Mouse (Mus musculus): ENCODE results near the gene Map3k11. TPM values are rescaled to one million over a fixed set of nuclear protein-coding genes. Genes with fewer than 3 reads are reported as not detected.

Map3k11 gene
- polyA plus RNA-seq, 1 experiment from 2014 or later, result 36.8 TPM

GRCm38 (mm10) chr19:5689565-5690342, 1.2 kb downstream of the Map3k11 start:
- DNase-seq (ENCODE audit: low spot score), result peak; percentile 97
- peak overlapping the region; percentile 70 for H3K4me3 ChIP-seq (ENCODE audit: low read depth, low read length)
- TF ChIP-seq EP300 (IDR thresholded peaks at IDR 0.05) (no peak; the same call in 1 of the 2 replicates), CTCF (IDR thresholded peaks at IDR 0.05) (peak; percentile 17)
- H3K9me3 ChIP-seq (ENCODE audit: low read length), result no peaks in the 10 kb centered on the region
- ATAC-seq, result peak; percentile 66
- H3K36me3 ChIP-seq (ENCODE audit: insufficient read depth, low read length), result peaks cover 22% of the 10 kb centered on the region; the same call in 1 of the 2 replicates
- peak overlapping the region; percentile 97 for H3K27ac ChIP-seq (ENCODE audit: low read length)
- WGBS, result 2% methylated on average over 41 of the region's 42 CpGs
- H3K27me3 ChIP-seq (replicated peaks; ENCODE audit: insufficient read depth, low read length), result no peaks in the 10 kb centered on the region
- peak overlapping the region; percentile 99 for H3K4me2 ChIP-seq (replicated peaks; ENCODE audit: low read depth, low read length)
- peak overlapping the region; percentile 76 for H3K9ac ChIP-seq (replicated peaks; ENCODE audit: low read depth)
- H3K4me1 ChIP-seq (ENCODE audit: insufficient read depth, low read depth, low read length), result peaks cover 25% of the 10 kb centered on the region

GRCm38 (mm10) chr19:5690343-5690735, 1.8 kb downstream of the Map3k11 start:
- ATAC-seq (no peak), DNase-seq (ENCODE audit: low spot score) (no peak)
- Histone ChIP-seq H3K27ac (ENCODE audit: low read length) (peak overlapping the region; percentile 97), H3K4me1 (ENCODE audit: insufficient read depth, low read depth, low read length) (peaks cover 25% of the 10 kb centered on the region), H3K9ac (replicated peaks; ENCODE audit: low read depth) (peak overlapping the region; percentile 76), H3K27me3 (replicated peaks; ENCODE audit: insufficient read depth, low read length) (no peaks in the 10 kb centered on the region), H3K9me3 (ENCODE audit: low read length) (no peaks in the 10 kb centered on the region), H3K4me2 (replicated peaks; ENCODE audit: low read depth, low read length) (peak overlapping the region; percentile 99), H3K4me3 (ENCODE audit: low read depth, low read length) (peak overlapping the region; percentile 70), H3K36me3 (ENCODE audit: insufficient read depth, low read length) (peaks cover 23% of the 10 kb centered on the region; the same call in 1 of the 2 replicates)
- no peak for TF ChIP-seq EP300 (IDR thresholded peaks at IDR 0.05)
- TF ChIP-seq CTCF (IDR thresholded peaks at IDR 0.05), result no peak
- WGBS, result 25% methylated on average over 15 of the region's 15 CpGs

- peak overlapping the region; percentile 99 for H3K4me2 ChIP-seq (replicated peaks; ENCODE audit: low read depth, low read length)
- H3K27ac ChIP-seq (ENCODE audit: low read length), result peak overlapping the region; percentile 97
- peaks cover 33% of the 10 kb centered on the region; the same call in 1 of the 2 replicates for H3K36me3 ChIP-seq (ENCODE audit: insufficient read depth, low read length)
- peaks cover 25% of the 10 kb centered on the region for H3K4me1 ChIP-seq (ENCODE audit: insufficient read depth, low read depth, low read length)
- H3K9ac ChIP-seq (replicated peaks; ENCODE audit: low read depth), result peak overlapping the region; percentile 76
- no peak for TF ChIP-seq CTCF (IDR thresholded peaks at IDR 0.05)
- no peak for TF ChIP-seq EP300 (IDR thresholded peaks at IDR 0.05)
- H3K4me3 ChIP-seq (ENCODE audit: low read depth, low read length), result peak overlapping the region; percentile 70
- ATAC-seq (no peak), DNase-seq (ENCODE audit: low spot score) (no peak)
- no peaks in the 10 kb centered on the region for H3K27me3 ChIP-seq (replicated peaks; ENCODE audit: insufficient read depth, low read length)
- 54% methylated on average over 5 of the region's 5 CpGs for WGBS
- H3K9me3 ChIP-seq (ENCODE audit: low read length), result no peaks in the 10 kb centered on the region
Observed at GRCm38 (mm10) chr19:5691601-5692000, 3.1 kb downstream of the Map3k11 start.

GRCm38 (mm10) chr19:5692086-5692912, 3.8 kb downstream of the Map3k11 start:
- ATAC-seq (peak; percentile 20), DNase-seq (ENCODE audit: low spot score) (peak; percentile 75)
- Histone ChIP-seq H3K36me3 (ENCODE audit: insufficient read depth, low read length) (peaks cover 40% of the 10 kb centered on the region), H3K4me1 (ENCODE audit: insufficient read depth, low read depth, low read length) (peaks cover 25% of the 10 kb centered on the region), H3K4me2 (replicated peaks; ENCODE audit: low read depth, low read length) (peak overlapping the region; percentile 99), H3K4me3 (ENCODE audit: low read depth, low read length) (peak overlapping the region; percentile 70), H3K9ac (replicated peaks; ENCODE audit: low read depth) (peak overlapping the region; percentile 76), H3K9me3 (ENCODE audit: low read length) (no peaks in the 10 kb centered on the region), H3K27me3 (replicated peaks; ENCODE audit: insufficient read depth, low read length) (no peaks in the 10 kb centered on the region), H3K27ac (ENCODE audit: low read length) (peak overlapping the region; percentile 97)
- WGBS, result 41% methylated on average over 10 of the region's 10 CpGs
- TF ChIP-seq CTCF (IDR thresholded peaks at IDR 0.05) (no peak), EP300 (IDR thresholded peaks at IDR 0.05) (peak; percentile 42)

- Histone ChIP-seq H3K9ac (replicated peaks; ENCODE audit: low read depth) (peak overlapping the region; percentile 76; the same call in 1 of the 2 replicates), H3K36me3 (ENCODE audit: insufficient read depth, low read length) (peaks cover 47% of the 10 kb centered on the region), H3K4me2 (replicated peaks; ENCODE audit: low read depth, low read length) (peak overlapping the region; percentile 99), H3K27ac (ENCODE audit: low read length) (peak overlapping the region; percentile 97), H3K9me3 (ENCODE audit: low read length) (no peaks in the 10 kb centered on the region), H3K4me1 (ENCODE audit: insufficient read depth, low read depth, low read length) (peaks cover 21% of the 10 kb centered on the region), H3K4me3 (ENCODE audit: low read depth, low read length) (peak overlapping the region; percentile 70; the same call in 1 of the 2 replicates), H3K27me3 (replicated peaks; ENCODE audit: insufficient read depth, low read length) (no peaks in the 10 kb centered on the region)
- DNase-seq (ENCODE audit: low spot score), result no peak
- ATAC-seq, result no peak
- TF ChIP-seq CTCF (IDR thresholded peaks at IDR 0.05), result no peak
- no peak for TF ChIP-seq EP300 (IDR thresholded peaks at IDR 0.05)
- WGBS, result 47% methylated on average over 10 of the region's 10 CpGs
Observed at GRCm38 (mm10) chr19:5692913-5693396, 4.4 kb downstream of the Map3k11 start.

GRCm38 (mm10) chr19:5693801-5694200, 5.3 kb downstream of the Map3k11 start:
- H3K9me3 ChIP-seq (ENCODE audit: low read length), result no peaks in the 10 kb centered on the region
- peak overlapping the region; percentile 99 for H3K4me2 ChIP-seq (replicated peaks; ENCODE audit: low read depth, low read length)
- ATAC-seq (no peak), DNase-seq (ENCODE audit: low spot score) (no peak)
- no peaks in the 10 kb centered on the region for H3K27me3 ChIP-seq (replicated peaks; ENCODE audit: insufficient read depth, low read length)
- 0 out of 2 replicates have a peak overlapping the region, but pooled peaks have one; percentile 76 for H3K9ac ChIP-seq (replicated peaks; ENCODE audit: low read depth)
- H3K36me3 ChIP-seq (ENCODE audit: insufficient read depth, low read length), result peaks cover 55% of the 10 kb centered on the region
- 78% methylated on average over 6 of the region's 6 CpGs for WGBS
- TF ChIP-seq CTCF (IDR thresholded peaks at IDR 0.05) (no peak), EP300 (IDR thresholded peaks at IDR 0.05) (no peak)
- H3K27ac ChIP-seq (ENCODE audit: low read length), result no peak overlapping the region
- H3K4me3 ChIP-seq (ENCODE audit: low read depth, low read length), result no peak overlapping the region
- H3K4me1 ChIP-seq (ENCODE audit: insufficient read depth, low read depth, low read length), result peaks cover 19% of the 10 kb centered on the region

Measured in lung, postnatal 0 days (tissue).